Mouse (Mus musculus) cerebellum, adult 11-12 months (tissue): ENCODE measurements around the gene Tk2.

Experiments
- DNase-seq: peaks from one replicate; pipeline ENCODE4 v3.0.0; 2022

The Tk2 gene

DNA sequence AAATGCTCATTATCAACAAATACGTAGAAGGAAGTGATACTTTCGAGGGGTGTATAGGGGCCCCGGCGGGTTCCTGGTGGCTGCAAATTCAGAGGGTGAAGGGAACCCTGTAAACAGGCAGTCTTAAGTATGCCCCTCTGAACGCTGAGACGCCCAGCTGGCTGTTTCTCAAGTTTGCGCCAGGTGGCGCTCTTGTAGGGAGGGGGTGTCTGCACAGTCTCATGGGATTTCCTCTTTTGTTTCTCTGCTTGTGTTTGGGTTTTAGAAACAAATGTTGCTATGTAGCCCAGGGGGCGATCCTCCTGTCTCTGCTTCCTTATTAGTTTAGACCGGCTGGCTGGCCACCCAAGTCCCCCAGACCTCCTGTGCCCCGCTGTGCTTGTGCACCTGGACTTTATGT lies 29.3 kb downstream of the Tk2 start:
- DNase-seq, result no peak

DNA sequence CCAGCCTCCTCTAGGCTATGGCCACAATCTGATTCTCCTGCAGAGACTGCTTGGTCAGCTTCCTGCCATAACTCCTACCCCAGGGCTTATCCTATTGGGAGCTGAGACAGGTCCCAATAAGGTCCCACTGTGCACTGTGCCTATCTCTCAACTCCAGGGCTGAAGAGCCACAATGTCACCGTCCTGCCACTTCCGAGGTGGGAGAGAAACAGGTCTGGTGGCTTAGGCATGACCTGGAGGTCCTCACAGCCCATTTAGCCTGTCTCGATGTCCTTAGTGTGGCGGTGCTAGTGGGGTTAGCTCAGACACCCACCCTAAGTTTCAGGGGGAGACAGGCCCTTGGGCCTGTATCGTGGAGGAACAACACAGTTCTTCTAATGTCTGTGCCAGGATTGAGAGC lies 30.8 kb downstream of the Tk2 start:
- no peak for DNase-seq

DNA sequence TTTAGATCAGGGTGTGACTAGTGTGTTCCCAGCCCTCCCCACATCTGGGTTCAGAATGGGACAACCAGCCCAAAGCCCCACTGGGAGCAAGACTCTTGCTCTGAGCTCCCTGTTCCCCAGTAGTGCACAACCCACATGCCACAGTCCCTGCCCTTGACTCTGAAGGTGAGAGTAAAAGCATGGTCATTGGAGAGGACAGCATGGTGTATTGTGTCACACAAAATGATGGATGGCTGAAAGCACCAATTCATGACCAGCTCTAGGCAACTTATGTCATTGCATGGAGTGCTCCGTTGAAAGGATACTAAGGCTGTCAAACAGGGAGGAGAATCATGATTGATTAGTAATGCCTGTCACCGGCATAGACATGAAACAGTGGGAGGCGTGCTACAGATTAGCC lies 43.1 kb downstream of the Tk2 start:
- DNase-seq, result no peak

DNA sequence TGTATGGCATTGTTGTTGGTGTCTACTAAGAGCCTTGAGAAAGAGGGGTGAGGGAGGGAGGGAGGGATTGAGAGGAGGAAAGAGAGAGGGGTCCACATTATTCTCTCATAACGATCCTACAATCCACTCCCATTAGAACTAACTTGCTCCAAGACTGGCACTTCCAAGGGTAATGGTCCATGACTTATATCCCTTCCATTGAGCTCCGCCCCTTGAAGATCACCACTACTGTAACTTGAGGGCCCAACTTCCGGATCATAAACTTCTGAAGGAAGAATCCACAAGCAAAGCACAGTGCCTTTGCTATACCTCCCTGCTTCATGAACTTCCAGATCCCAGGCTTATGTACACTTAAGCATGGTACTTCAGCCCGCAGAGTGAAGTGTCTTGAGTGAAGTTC lies 46.0 kb downstream of the Tk2 start:
- no peak for DNase-seq

DNA sequence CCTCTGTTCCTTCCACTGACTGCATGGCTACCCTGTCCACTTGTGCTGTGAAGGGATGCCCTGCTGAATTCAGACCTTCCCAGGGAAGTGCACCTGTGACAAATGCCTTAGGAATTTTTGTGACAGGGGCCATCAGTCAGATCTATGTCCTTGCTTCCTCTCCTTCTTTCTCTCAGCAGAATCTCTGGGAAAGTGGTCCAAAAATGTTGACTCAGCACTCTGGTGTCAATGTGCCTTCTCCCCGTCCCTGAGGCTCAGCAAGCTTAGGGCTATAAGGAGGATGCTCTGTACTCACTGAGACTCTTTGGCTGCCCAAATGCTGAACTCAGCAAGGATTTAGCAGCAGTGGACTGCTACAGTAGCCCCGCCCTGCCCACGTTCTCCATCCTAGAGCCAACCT lies 46.7 kb downstream of the Tk2 start:
- DNase-seq, result no peak

- no peak for DNase-seq
Measured at GRCm38 (mm10) chr8:104199802-104200201, 48.6 kb downstream of the Tk2 start.

- no peak for DNase-seq
Measured at GRCm38 (mm10) chr8:104191496-104191895, 56.9 kb downstream of the Tk2 start.

- DNase-seq, result no peak
Measured at GRCm38 (mm10) chr8:104190777-104191468, 57.4 kb downstream of the Tk2 start.

DNA sequence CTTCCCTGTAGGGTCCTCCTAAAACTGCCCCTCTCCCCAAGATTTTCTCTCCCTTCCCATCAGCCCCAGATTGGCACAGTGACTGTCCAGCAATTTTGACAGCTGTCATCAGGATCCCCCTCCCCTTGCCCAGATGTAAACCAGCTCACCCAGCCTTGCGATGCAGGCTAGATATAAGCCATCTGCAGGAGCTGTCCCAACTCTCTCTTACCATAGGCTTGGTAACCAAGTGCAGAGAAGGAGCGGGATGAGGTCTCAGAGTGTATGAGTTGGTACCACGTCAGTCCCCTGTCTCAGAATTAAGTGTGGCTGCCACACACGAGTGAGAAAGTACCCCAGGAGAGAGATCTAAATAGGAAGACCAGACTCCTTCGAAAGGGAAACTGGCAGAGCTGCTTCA lies 59.9 kb downstream of the Tk2 start:
- DNase-seq, result no peak

DNA sequence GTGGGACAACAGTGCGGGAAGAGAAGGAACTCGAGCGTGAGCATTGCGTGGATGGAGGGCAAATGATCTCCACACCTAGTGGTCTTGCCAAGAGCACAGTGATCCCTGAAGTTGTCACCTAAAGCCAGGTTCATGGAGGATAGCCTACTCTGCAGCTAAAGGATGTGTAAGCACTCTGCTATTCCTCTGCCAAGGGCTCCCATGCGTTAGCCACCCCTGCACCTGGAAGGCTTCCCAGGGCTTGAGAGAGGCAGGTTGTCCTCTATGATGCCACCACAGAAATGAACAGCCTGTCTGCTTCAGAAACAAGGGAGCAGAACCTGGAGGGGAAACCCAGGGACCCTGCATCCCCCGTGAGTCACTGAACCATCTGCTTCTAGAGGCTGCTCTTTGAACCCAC lies 60.7 kb downstream of the Tk2 start:
- DNase-seq, result no peak

DNA sequence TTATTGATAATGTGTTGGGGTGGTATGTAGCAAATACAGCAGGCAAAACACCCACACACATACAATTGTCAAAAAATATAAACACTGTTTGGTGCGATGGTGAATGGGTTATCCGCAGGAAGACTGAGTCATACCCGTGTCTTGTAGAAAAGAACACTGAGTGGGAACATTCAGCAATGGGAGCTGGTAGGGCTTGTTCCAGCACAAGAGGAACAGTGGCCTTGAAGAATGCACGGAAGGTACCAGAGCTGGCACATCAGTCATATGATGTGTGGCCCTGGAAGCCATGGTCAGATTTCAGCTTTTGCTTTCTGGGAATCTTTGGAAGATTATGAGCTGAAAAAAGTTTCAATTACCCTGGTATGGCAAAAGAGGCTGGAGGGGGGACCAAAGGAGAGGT lies 61.5 kb downstream of the Tk2 start:
- no peak for DNase-seq

- DNase-seq, result no peak
Measured at GRCm38 (mm10) chr8:104184905-104185304, 63.5 kb downstream of the Tk2 start.

DNA sequence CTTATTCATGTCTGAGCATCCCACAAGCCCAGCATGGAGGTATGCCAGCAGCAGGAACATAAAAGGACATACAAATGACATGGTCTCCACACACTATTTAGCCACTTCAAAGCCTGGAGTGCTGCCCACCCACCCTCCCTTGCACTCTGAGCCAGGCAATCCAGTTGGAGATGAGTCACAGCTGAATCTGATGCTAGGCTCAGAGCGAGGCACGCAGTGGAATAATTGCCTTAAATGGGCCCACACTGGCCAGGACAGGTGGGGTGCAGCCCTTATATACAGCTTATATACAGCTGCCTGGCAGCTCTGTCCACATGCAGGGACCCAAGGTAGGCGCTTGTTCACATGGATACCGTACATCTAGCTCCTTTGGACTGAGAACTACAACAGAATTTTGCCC lies 71.3 kb downstream of the Tk2 start:
- no peak for DNase-seq
